Mouse (Mus musculus) intestine, embryonic 14.5 days (tissue): ENCODE results near the gene Stau1. TPM values are rescaled to one million over a fixed set of nuclear protein-coding genes. Genes with fewer than 3 reads are reported as not detected.

ENCODE experiments used
- ATAC-seq: fragments of 200-750 bp; cut with Nextera tagmentation; replicated peaks from 2 replicates; pipeline ENCODE4 v1.8.0; 2017; ENCODE audit warnings: low read depth, moderate number of reproducible peaks, moderate TSS enrichment, moderate library complexity; ENCODE audit not compliant: low FRiP score, low TSS enrichment
- DNase-seq: peaks from one replicate; pipeline ENCODE4 v3.0.0-alpha.2; 2018; ENCODE audit warnings: low spot score
- H3K27ac ChIP-seq: fragments of 300-500 bp; sonication (generic); 2 replicates; pipeline ENCODE4 v1.5.1; 2014; ENCODE audit warnings: low read depth, mild to moderate bottlenecking, control low read depth
- H3K27me3 ChIP-seq: fragments of 300-500 bp; sonication (generic); replicated peaks from 2 replicates; pipeline ENCODE4 v1.6.1; 2014; ENCODE audit warnings: low read length, control low read depth; ENCODE audit not compliant: control insufficient read depth, insufficient read depth
- H3K36me3 ChIP-seq: fragments of 300-500 bp; sonication (generic); 2 replicates; pipeline ENCODE4 v1.6.1; 2014; ENCODE audit warnings: low read length, control low read depth; ENCODE audit not compliant: control insufficient read depth, insufficient read depth
- H3K4me1 ChIP-seq: fragments of 300-500 bp; sonication (generic); replicated peaks from 2 replicates; pipeline ENCODE4 v1.6.1; 2014; ENCODE audit warnings: low read length, control low read depth, mixed read lengths; ENCODE audit not compliant: control insufficient read depth, insufficient read depth
- H3K4me2 ChIP-seq: fragments of 300-500 bp; sonication (generic); 2 replicates; pipeline ENCODE4 v1.6.1; 2014; ENCODE audit warnings: low read length
- H3K4me3 ChIP-seq: fragments of 300-500 bp; sonication (generic); 2 replicates; pipeline ENCODE4 v1.5.1; 2014; ENCODE audit warnings: low read depth, low read length, control low read depth, mixed read lengths
- H3K9ac ChIP-seq: fragments of 300-500 bp; sonication (generic); 2 replicates; pipeline ENCODE4 v1.6.1; 2014; ENCODE audit warnings: mild to moderate bottlenecking, low read length
- H3K9me3 ChIP-seq: fragments of 300-500 bp; sonication (generic); 2 replicates; pipeline ENCODE4 v1.6.1; 2016; ENCODE audit warnings: low read length, control low read depth; ENCODE audit not compliant: control insufficient read depth
- WGBS: fragments of 180-500 bp; shearing (Covaris S2); extraction: QIAGEN DNeasy Blood & Tissue Kit; methylation state at CpG from one replicate; pipeline ENCODE4 v1.1.7; 2014; 5-methylcytosine and 5-hydroxymethylcytosine counted together
- polyA plus RNA-seq: library from polyadenylated mRNA; unstranded; fragments of >200 nt; fragmentation: Nextera tagmentation; extraction: Ambion mirVana; gene quantifications from 2 replicates; pipeline ENCODE4 v1.2.1, GENCODE M21; 2014

Stau1 gene
- polyA plus RNA-seq, 1 experiment from 2014 or later = 68.8 TPM

- Histone ChIP-seq H3K9me3 (no peaks in the 10 kb centered on the region), H3K9ac (no peak overlapping the region), H3K4me2 (no peak overlapping the region), H3K4me3 (no peak overlapping the region), H3K36me3 (no peaks in the 10 kb centered on the region), H3K4me1 (no peaks in the 10 kb centered on the region), H3K27ac (no peak overlapping the region; the same call in 1 of the 2 replicates), H3K27me3 (no peaks in the 10 kb centered on the region)
- no peak for ATAC-seq
- no peak for DNase-seq
- WGBS = 78% methylated on average over 6 of the region's 6 CpGs
Observed at GRCm38 (mm10) chr2:166974177-166974872, 21.8 kb downstream of the Stau1 start.

GRCm38 (mm10) chr2:166973153-166973552, 22.9 kb downstream of the Stau1 start:
- H3K4me1 ChIP-seq = no peaks in the 10 kb centered on the region
- H3K27ac ChIP-seq = no peak overlapping the region
- no peak overlapping the region for H3K4me3 ChIP-seq
- H3K9ac ChIP-seq = no peak overlapping the region
- WGBS = 63% methylated on average over 1 of the region's 1 CpGs
- no peak overlapping the region for H3K4me2 ChIP-seq
- ATAC-seq (no peak), DNase-seq (no peak)
- H3K27me3 ChIP-seq = no peaks in the 10 kb centered on the region
- no peaks in the 10 kb centered on the region for H3K9me3 ChIP-seq
- H3K36me3 ChIP-seq = no peaks in the 10 kb centered on the region

- H3K27me3 ChIP-seq = no peaks in the 10 kb centered on the region
- WGBS = 82% methylated on average over 2 of the region's 2 CpGs
- no peak for ATAC-seq
Observed at GRCm38 (mm10) chr2:166964773-166965172, 31.3 kb downstream of the Stau1 start.

GRCm38 (mm10) chr2:166963257-166963656, 32.8 kb downstream of the Stau1 start:
- no peak for DNase-seq
- H3K9me3 ChIP-seq = no peaks in the 10 kb centered on the region
- WGBS = 74% methylated on average over 8 of the region's 8 CpGs
- H3K9ac ChIP-seq = no peak overlapping the region
- no peak for ATAC-seq
- H3K36me3 ChIP-seq = peaks cover 33% of the 10 kb centered on the region
- H3K4me2 ChIP-seq = no peak overlapping the region
- H3K27ac ChIP-seq = no peak overlapping the region
- no peaks in the 10 kb centered on the region for H3K4me1 ChIP-seq
- H3K27me3 ChIP-seq = no peaks in the 10 kb centered on the region
- no peak overlapping the region for H3K4me3 ChIP-seq

More at GRCm38 (mm10) chr2:166964773-166965172, 31.3 kb downstream of the Stau1 start:
- H3K36me3 ChIP-seq = peaks cover 20% of the 10 kb centered on the region
- no peaks in the 10 kb centered on the region for H3K9me3 ChIP-seq
- no peaks in the 10 kb centered on the region for H3K4me1 ChIP-seq
- DNase-seq = no peak
- no peak overlapping the region for H3K4me2 ChIP-seq
- no peak overlapping the region for H3K4me3 ChIP-seq
- no peak overlapping the region for H3K27ac ChIP-seq
- no peak overlapping the region for H3K9ac ChIP-seq

- 89% methylated on average over 8 of the region's 8 CpGs for WGBS
Observed at GRCm38 (mm10) chr2:166960648-166961330, 35.3 kb downstream of the Stau1 start.

GRCm38 (mm10) chr2:166956805-166957204, 39.3 kb downstream of the Stau1 start:
- Histone ChIP-seq H3K27ac (no peak overlapping the region), H3K4me1 (no peaks in the 10 kb centered on the region), H3K4me3 (no peak overlapping the region), H3K4me2 (no peak overlapping the region), H3K9ac (no peak overlapping the region), H3K36me3 (peaks cover 85% of the 10 kb centered on the region), H3K27me3 (no peaks in the 10 kb centered on the region), H3K9me3 (no peaks in the 10 kb centered on the region)
- ATAC-seq (no peak), DNase-seq (no peak)
- WGBS = 57% methylated on average over 7 of the region's 7 CpGs

More at GRCm38 (mm10) chr2:166960648-166961330, 35.3 kb downstream of the Stau1 start:
- no peaks in the 10 kb centered on the region for H3K9me3 ChIP-seq
- H3K27me3 ChIP-seq = no peaks in the 10 kb centered on the region
- ATAC-seq (no peak), DNase-seq (no peak)
- no peak overlapping the region for H3K9ac ChIP-seq
- H3K36me3 ChIP-seq = peaks cover 57% of the 10 kb centered on the region
- no peaks in the 10 kb centered on the region for H3K4me1 ChIP-seq
- H3K27ac ChIP-seq = no peak overlapping the region
- H3K4me2 ChIP-seq = no peak overlapping the region
- H3K4me3 ChIP-seq = no peak overlapping the region

GRCm38 (mm10) chr2:166952151-166952550, 43.9 kb downstream of the Stau1 start:
- 88% methylated on average over 6 of the region's 6 CpGs for WGBS
- H3K9me3 ChIP-seq = no peaks in the 10 kb centered on the region
- no peak overlapping the region for H3K4me2 ChIP-seq
- ATAC-seq (peak; percentile 16; the same call in 1 of the 2 replicates), DNase-seq (no peak)
- H3K4me3 ChIP-seq = no peak overlapping the region
- H3K36me3 ChIP-seq = peaks cover 99% of the 10 kb centered on the region
- H3K27me3 ChIP-seq = no peaks in the 10 kb centered on the region
- H3K4me1 ChIP-seq = no peaks in the 10 kb centered on the region
- H3K27ac ChIP-seq = no peak overlapping the region
- H3K9ac ChIP-seq = no peak overlapping the region

- H3K4me3 ChIP-seq = no peak overlapping the region
- no peak for ATAC-seq
- H3K9me3 ChIP-seq = no peaks in the 10 kb centered on the region
- H3K4me1 ChIP-seq = no peaks in the 10 kb centered on the region
- DNase-seq = peak; percentile 65
- no peak overlapping the region for H3K9ac ChIP-seq
- H3K36me3 ChIP-seq = peaks cover 98% of the 10 kb centered on the region
- WGBS = 74% methylated on average over 14 of the region's 14 CpGs
- no peaks in the 10 kb centered on the region for H3K27me3 ChIP-seq
- no peak overlapping the region for H3K27ac ChIP-seq
- H3K4me2 ChIP-seq = no peak overlapping the region
Observed at GRCm38 (mm10) chr2:166950853-166951648, 45.0 kb downstream of the Stau1 start.
